Mouse (Mus musculus) testis, adult 2 months (tissue): ENCODE results near the gene Ap1m2. TPM values are rescaled to one million over a fixed set of nuclear protein-coding genes. Genes with fewer than 3 reads are reported as not detected.

Source experiments
- H3K27ac ChIP-seq: fragments of 200-500 bp; 2 replicates; pipeline ENCODE4 v1.5.1; 2012; ENCODE audit warnings: low read depth, low read length; ENCODE audit not compliant: control insufficient read depth, insufficient read depth
- H3K27me3 ChIP-seq: fragments of 200-500 bp; 2 replicates; pipeline ENCODE4 v1.6.1; 2012; ENCODE audit warnings: mild to moderate bottlenecking, low read length, moderate library complexity; ENCODE audit not compliant: control insufficient read depth, insufficient read depth
- H3K36me3 ChIP-seq: fragments of 200-500 bp; 2 replicates; pipeline ENCODE4 v1.6.1; 2012; ENCODE audit warnings: mild to moderate bottlenecking, low read length; ENCODE audit not compliant: control insufficient read depth, insufficient read depth
- H3K4me1 ChIP-seq: fragments of 200-500 bp; 2 replicates; pipeline ENCODE4 v1.6.1; 2012; ENCODE audit warnings: low read length; ENCODE audit not compliant: control insufficient read depth, insufficient read depth
- H3K4me3 ChIP-seq: fragments of 200-500 bp; 2 replicates; pipeline ENCODE4 v1.5.1; 2012; ENCODE audit warnings: low read depth, mild to moderate bottlenecking, low read length, moderate library complexity, mixed read lengths; ENCODE audit not compliant: control insufficient read depth
- CTCF ChIP-seq: fragments of 200-500 bp; IDR thresholded peaks from 2 replicates; pipeline ENCODE4 v1.5.1; 2012; ENCODE audit warnings: low read depth, mild to moderate bottlenecking, inconsistent platforms, low read length, moderate library complexity; ENCODE audit not compliant: control insufficient read depth, insufficient read depth, insufficient replicate concordance
- POLR2A ChIP-seq: fragments of 200-500 bp; IDR thresholded peaks from 2 replicates; pipeline ENCODE4 v1.6.1; 2012; ENCODE audit warnings: low read depth, mild to moderate bottlenecking, inconsistent platforms, low read length, moderate library complexity; ENCODE audit not compliant: control insufficient read depth
- polyA plus RNA-seq: library from polyadenylated mRNA; depleted of rRNA; stranded (reverse); fragments of >200 nt; gene quantifications from 2 replicates; pipeline ENCODE4 v1.2.3, GENCODE M21; 2012

Ap1m2 gene
- polyA plus RNA-seq, 1 experiment = 3.0 TPM

DNA sequence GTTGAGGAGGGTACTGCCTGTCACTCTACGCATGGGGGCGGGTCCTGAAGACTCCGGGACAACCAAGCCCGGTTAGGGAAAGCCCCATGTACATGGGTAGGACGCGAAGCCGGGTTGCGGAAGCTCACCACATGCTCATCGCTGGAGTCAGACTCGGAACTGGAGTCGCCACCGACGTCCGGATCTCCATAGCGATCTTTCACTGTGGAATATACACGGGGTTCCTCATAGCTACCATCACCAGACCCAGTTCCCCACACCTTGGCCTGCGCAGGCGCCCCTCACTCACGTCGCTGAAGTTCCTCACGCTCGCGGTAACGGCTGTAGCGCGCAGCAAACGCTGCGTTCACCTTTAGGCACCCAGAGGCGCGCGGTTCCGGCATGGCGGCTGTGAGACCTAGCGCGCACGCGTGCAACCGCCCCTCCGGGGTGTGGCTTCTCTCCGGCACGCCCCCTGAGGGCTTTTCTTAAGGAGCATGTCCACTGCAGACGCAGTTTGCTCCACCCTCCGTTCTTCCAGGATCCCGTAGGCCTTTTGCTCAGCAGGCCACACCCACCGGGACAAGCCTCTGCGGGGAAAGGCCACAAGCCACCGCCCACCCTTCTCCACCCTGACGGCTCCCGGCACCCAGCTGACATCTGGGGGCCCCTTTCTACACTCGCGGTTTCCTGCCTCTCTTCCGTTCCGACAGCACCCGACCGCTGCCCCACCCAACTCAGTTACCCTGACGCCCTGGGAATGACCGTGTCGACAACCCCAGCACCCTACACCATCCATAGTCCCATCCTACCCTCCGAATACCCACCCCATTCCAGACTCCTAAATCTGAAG, 24.4 kb downstream of the Ap1m2 start, which contains the start of gene Kri1:
Gene Kri1, minus strand, starts transcription at position 399 of the 832 bp plus-strand sequence.
- no peaks in the 10 kb centered on the region for H3K27me3 ChIP-seq

DNA sequence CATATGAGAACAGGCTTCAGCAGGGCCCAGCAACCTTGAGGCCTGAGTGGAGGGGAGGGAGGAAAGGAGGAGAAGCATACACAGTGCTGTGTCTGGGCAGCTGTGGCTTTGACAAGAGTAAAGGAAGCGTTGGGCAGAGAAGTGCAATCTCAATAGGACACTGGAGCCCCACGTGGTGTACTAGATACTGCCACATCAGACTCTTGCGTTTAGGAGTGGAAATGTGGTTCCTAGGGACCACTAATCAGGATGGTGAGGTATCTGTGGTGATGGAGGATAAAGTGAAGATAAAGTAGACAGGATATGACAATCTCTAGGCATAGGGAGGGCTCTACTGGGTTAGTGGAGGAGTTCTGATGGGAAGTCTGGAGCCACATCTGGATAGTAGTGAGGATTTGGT, 25.4 kb downstream of the Ap1m2 start:
- peaks cover 1% of the 10 kb centered on the region; the same call in 1 of the 2 replicates for H3K36me3 ChIP-seq
- no peak overlapping the region; the same call in 1 of the 2 replicates for H3K27ac ChIP-seq
- peak overlapping the region; percentile 16 for H3K4me3 ChIP-seq
- H3K4me1 ChIP-seq = peaks cover 21% of the 10 kb centered on the region
- TF ChIP-seq CTCF = no peak
- TF ChIP-seq POLR2A = no peak
- H3K27me3 ChIP-seq = no peaks in the 10 kb centered on the region

More for the DNA sequence above, 24.4 kb downstream of the Ap1m2 start, which contains the start of gene Kri1:
- no peaks in the 10 kb centered on the region; the same call in 1 of the 2 replicates for H3K36me3 ChIP-seq
- H3K4me3 ChIP-seq = peak within 1 kb of the TSS; percentile 93
- peak within 1 kb of the TSS; percentile 97 for H3K27ac ChIP-seq
- H3K4me1 ChIP-seq = peaks cover 21% of the 10 kb centered on the region
- TF ChIP-seq POLR2A (peak; percentile 87), CTCF (no peak)

DNA sequence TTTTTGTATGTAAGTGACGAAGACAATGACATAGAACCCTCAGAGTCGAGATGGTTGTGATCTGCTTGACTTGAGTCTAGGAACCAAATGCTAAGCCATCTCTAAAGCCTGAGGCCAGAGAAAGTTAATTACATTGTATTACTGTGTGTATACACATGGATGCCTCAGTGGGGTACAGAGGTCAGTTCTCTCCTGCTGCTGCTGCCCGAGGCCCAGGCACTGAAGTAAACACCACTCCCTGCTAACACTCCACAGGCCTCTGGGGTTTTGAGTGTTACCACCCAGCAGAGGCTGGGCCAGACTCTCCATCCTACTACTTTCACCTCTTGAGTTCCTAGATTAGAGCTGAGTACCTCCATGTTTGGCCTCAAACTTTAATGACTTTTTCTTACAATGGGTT, 28.1 kb downstream of the Ap1m2 start:
- Histone ChIP-seq H3K4me3 (no peak overlapping the region), H3K4me1 (peaks cover 13% of the 10 kb centered on the region), H3K36me3 (peaks cover 1% of the 10 kb centered on the region), H3K27me3 (no peaks in the 10 kb centered on the region), H3K27ac (no peak overlapping the region)
- TF ChIP-seq POLR2A (no peak), CTCF (no peak)

DNA sequence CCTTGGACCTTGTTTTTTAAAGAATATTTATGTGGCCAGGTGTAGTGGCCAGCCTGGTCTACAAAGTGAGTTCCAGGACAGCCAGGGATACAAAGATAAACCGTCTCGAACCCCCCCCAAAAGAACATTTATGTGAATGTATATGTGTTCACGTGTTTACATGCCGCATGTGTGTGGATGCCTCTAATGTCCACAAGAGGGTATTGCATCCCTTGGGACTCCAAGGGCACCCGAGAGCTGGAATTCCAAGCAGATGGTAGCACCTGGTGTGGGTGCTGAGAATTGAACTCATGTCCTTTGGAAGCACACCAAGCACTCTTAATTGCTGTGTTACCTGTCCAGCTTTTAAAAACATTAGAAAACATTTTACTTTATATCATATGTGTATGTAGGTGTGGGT, 28.5 kb downstream of the Ap1m2 start:
- Histone ChIP-seq H3K36me3 (peaks cover 1% of the 10 kb centered on the region), H3K4me1 (peaks cover 9% of the 10 kb centered on the region), H3K27me3 (no peaks in the 10 kb centered on the region), H3K4me3 (no peak overlapping the region), H3K27ac (no peak overlapping the region)
- TF ChIP-seq POLR2A = no peak
- no peak for TF ChIP-seq CTCF

DNA sequence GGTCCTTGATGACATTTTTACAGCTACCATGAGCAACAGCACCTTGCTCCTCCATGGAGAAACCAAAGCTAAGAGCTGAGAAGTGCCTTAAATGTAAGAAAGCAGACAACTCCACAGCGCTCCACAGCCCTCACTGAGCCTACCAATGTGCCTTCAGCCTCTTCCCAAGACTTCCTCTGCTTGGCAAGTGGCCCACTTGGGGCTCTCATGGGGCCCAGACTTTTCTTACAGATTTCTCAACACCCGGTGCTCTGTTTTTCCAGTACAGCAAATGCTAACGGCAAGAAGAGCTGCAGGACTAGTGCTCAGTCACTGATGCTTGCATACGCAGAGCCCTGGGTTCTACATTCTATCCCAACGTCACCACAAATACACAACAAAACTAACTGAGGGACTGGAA, 34.4 kb downstream of the Ap1m2 start:
- Histone ChIP-seq H3K27ac (no peak overlapping the region), H3K4me3 (no peak overlapping the region), H3K27me3 (no peaks in the 10 kb centered on the region), H3K4me1 (no peaks in the 10 kb centered on the region; the same call in 1 of the 2 replicates), H3K36me3 (peaks cover 1% of the 10 kb centered on the region)
- TF ChIP-seq CTCF = no peak
- TF ChIP-seq POLR2A = no peak

DNA sequence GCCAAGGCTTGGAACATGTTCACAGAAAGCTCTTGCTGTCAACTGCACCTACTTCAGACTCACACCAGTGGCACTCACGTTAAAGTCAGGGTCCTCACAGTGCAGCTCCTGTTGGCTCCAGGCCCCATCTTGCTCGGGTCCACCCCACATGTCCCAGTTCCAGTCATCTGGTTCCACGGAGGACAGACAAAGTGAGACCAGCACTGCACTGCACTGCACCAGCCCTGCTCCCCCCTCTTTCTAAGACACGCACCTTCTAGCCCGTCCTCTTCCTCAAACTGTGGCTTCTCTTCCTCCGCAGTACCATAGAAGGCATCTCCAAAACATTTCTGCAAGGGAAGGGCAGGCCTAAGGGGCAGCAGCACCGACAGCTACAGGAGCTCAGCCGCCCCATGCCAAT, 35.8 kb downstream of the Ap1m2 start:
- no peak for TF ChIP-seq POLR2A
- TF ChIP-seq CTCF = no peak
- Histone ChIP-seq H3K27me3 (no peaks in the 10 kb centered on the region), H3K4me1 (no peaks in the 10 kb centered on the region; the same call in 1 of the 2 replicates), H3K27ac (no peak overlapping the region), H3K36me3 (no peaks in the 10 kb centered on the region; the same call in none of the 2 replicates), H3K4me3 (no peak overlapping the region)

DNA sequence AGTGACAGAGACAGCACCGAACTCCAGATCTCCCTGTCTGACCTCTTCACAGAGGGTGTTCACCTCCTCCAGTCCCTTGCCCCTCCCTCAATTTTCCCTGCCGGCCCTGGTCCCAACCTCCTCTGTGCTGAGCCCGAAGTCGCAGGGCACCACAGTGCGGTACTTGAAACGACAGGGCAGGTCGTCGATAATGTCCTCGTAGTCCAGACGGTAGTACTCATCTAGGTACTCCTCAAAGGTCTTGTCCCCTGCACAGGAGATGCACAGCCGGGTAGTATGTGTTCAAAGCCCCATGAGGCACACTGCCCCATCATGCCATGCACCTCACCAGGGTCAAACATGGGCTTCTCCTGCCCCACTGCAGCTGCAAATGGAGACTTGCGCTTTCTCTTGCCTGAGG, 36.4 kb downstream of the Ap1m2 start:
- no peaks in the 10 kb centered on the region; the same call in none of the 2 replicates for H3K36me3 ChIP-seq
- TF ChIP-seq POLR2A = no peak
- no peak for TF ChIP-seq CTCF
- H3K27ac ChIP-seq = no peak overlapping the region
- H3K27me3 ChIP-seq = no peaks in the 10 kb centered on the region
- no peak overlapping the region for H3K4me3 ChIP-seq
- no peaks in the 10 kb centered on the region; the same call in 1 of the 2 replicates for H3K4me1 ChIP-seq
